Mouse (Mus musculus) WW6 (cell line): ENCODE results near the gene 4930412O13Rik.

Experiments used
- DNase-seq: peaks from one replicate; pipeline ENCODE4 v3.0.0-alpha.2; 2013; ENCODE audit warnings: low read depth, low spot score

The 4930412O13Rik gene

DNA sequence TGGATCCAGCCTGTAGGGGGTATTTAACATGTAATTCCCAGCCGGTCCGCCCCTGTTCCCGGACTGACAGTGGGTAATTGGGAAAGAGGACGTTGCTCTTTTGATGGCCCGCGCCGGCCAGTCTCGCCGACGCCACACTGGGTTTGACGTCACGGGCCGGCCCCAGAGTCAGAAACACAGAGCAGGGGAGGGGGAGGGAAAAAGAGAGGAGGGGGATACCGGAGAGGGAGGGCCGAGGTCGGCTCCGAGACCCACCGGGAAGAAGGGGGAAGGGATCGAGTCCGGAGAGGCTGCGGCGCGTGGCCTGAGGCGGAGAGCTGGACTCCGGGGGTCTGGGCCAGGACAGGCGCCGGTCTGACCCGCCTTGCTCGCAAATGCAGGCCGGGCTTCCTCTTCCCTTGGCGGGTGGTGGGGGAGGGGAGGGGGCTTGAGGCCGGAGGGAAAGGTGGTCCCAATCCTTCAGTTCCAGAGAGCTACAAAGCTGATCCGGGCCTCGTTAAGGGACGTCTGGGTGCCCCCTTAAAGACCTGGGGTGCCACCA, at the start of gene 4930412O13Rik:
Gene 4930412O13Rik, plus strand, starts transcription at position 202 of the 541 bp plus-strand sequence.
- DNase-seq, result no peak

DNA sequence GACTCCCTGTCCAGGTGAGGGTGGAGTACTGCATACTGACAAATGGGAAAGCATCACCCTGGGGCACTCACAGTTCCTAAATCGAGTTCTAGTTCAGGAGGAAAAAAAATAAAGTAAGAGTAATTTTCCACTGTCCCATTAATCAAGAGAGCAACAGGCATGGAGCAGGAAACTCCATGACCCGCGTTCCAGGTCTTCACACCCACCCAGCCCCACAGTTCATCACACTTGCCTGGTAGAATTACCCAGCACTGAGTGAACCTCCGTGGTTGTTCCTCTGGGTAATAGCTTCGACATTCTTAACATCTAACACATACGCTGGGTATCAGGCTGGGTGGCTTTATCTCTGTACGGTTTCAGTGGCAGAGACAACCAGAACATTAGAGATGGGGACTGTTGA, 47.3 kb upstream of the 4930412O13Rik start:
- no peak for DNase-seq

DNA sequence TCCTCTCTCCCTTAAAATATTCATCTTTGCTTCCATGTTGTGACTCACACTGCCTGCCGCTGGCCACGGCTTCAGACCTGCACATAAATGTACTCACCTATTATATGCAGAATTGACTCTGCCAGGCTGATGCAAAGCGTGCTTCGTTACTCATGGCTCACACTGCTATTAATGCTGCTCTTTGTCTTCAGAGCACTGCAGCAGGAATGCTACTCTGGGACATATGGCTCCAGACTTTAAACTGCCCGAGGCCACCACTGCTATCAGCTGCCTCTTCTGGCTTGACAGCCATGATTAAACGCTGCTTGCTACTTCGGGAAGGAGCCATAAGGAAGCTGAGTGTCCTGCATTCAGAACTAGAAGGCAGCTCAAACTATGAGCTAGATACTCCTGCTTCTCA, 45.9 kb upstream of the 4930412O13Rik start:
- no peak for DNase-seq

DNA sequence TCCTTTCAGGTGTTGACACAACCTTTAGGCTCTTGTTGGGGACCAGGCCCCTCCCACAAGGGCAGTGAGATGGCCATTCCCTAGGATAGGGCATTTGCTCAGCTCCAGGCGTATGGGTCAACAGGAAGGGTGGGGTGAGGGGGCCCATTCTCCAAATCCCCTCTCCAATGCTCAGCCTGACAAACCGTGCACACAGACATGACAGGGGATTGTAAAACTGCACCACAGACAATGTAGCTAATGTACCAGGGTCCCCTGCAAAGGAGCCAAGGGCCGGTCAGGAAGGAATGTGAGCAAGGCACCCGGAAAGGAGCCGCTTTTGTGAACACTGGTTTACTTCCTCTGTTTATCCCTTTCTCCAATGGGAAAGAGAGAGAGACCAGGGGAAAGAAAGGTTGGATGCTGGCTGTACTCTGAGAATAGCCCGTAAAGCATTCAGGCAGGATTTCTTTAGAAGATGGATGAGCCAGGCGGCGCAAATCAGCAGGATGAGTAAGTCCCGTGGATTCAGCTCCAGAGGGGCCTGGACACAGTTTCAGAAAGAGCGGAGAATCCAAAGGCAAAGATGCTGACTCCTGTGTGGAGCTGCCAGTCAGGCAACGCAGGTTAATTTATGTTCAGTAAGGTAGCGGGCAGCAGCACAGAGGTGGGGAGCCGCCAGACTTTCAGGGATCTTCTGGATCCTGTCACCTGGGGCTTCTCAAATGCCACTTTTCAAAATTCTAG, 28.0 kb upstream of the 4930412O13Rik start:
- DNase-seq, result no peak

DNA sequence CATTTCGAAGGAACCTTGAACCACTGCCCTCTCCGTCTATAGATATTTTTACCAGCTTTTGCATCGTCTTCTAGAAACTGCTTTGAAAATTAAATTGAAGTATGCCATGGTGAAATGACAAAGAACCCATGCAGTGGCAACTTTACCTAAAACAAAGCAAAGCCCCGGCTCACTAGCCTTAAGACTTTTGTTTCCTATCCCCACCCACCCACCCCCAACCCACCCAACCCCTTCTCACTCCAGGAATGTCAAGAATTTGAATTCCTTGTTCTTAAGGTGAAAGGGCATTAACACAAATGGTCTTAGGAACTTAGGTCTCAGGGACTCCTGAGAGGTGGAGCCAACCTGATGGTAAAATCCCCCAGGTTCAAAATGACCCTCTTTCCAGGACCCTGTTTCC, 25.2 kb upstream of the 4930412O13Rik start:
- DNase-seq, result no peak

DNA sequence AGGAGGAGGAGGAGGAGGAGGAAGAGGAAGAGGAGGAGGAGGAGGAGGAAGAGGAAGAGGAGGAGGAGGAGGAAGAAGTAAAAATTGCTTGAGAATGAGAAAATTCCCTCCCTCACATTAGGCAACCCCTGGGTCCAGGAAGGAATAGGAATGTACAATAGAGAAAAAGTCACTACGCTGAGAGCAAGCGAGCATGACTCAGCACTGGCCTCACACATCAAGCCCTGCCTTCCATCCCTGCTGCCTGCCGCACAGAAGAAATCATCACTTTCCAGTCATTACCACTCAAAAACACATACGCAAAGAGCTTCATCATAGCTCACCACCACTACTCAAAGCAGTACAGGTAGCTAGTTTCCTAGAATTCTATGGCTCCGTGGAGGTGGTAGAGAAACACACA, 20.4 kb upstream of the 4930412O13Rik start:
- no peak for DNase-seq

DNA sequence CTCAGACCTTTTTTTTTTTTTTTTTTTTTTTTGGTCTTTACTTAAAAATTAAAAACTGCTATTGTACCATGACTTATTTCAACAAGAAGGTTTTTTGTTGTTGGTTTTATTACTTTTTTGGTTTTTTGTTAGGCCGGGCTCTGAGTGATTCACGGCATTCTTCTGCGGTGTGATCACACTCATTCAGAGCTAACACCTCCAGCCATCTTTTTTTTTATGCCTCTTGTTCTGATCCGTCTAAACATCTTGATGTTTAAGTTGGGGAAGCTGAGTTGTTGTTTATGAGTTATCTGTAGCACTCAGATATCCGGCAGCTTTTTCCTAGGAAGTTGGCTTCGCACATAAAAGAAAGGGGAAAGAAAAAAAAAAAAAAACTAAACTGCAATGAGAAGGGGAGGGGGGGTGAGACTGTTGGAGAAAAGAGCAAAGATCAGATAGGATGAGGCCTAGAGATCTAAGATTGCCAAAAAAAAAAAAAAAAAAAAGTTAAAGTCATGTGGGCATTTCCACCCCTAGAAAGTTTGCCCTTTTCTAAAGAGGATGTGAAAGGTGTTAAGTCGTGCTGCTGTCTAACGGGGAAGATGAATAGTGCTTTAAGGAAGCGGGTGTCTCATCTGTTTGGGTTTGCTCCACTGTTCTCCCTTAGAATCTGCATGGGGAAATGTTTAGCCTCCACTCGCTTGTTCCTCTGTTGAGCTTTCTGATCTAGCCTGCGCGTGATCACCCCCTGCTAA, 13.8 kb upstream of the 4930412O13Rik start:
- no peak for DNase-seq

DNA sequence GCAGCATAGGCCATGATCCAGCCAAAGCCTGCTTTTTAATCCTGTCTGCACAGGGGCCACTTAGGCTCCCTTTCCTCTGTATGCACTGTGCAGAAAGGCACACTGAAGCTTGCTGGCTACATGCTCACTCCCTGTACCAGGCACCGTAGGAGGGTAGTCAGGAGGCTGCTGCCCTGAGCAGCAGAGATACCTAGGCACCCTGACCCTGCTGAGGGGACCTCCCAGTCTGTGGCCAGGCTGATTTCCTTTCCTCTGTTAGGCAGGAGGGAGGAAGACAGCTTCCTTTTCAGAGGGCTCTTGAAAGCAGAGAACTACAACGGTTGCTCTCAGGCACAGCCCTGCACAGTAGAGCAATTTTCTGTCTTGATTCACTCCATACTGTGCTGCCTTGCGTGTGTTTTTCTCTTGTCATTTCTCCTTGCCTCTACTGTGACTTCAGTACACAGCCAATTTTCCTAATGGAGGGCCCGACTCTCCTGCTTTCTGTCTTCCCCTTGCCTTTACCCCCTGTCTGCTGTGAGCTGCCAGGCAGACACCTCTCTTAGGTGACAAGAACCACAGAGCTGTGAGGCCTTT, 9.8 kb upstream of the 4930412O13Rik start:
- DNase-seq, result no peak

DNA sequence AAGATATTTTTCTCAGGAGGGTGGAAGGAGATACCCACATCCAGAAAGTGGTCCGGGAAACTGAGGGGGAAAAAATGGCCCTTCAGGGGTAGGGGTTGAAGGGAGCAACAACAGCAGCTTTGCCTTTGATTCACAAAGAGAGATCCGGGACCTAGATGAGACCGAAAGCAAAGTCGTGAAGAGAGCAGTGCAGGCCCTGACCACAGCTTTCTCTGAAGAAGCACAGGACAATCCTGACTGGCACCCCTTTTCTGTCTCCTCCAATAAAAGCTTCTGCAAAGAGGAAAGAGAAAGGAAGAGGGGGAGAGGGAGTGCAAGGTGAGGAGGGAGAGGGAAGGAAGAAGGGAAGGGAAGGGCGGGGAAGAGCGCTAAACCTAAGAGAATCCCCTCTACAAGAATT, 9.3 kb upstream of the 4930412O13Rik start:
- no peak for DNase-seq

DNA sequence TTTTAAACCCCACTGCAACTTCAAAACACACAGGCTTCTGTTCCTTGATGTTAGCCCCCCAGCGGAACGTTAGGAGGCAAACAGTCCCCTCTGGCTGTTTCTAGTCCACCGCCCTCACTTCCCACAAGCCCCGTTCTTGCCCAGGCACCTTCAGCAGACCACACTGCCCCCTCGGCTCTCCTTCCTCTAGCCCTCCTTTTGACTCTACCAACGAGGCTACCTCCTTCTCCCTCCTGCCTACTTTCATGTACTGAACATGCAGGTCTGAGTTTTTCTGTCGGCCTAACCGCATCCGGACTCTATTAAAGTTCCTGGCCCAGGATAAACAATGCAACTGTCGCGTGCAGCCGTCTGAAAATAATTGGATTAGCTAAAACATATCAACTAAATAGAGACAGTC, 8.4 kb upstream of the 4930412O13Rik start:
- no peak for DNase-seq

DNA sequence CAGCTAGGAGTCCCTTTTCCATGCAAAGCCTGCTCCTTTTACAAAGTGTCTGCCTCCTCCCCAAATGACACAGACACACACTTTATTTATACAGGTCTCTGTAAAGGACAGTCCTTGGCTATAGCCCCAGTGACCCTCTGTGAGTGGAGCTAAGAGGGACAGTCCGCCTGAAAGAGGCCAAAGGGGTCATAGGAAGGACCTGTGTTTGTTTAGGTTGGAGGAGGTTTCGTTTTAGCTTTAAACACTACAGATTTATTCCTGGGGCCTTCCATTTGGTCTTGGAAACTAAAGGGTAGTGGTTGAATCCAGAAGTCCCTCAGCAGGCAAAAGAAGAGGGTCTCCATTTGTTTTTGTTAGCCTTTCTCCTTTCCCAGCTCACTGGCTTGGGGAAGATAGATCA, 7.3 kb upstream of the 4930412O13Rik start:
- DNase-seq, result no peak

DNA sequence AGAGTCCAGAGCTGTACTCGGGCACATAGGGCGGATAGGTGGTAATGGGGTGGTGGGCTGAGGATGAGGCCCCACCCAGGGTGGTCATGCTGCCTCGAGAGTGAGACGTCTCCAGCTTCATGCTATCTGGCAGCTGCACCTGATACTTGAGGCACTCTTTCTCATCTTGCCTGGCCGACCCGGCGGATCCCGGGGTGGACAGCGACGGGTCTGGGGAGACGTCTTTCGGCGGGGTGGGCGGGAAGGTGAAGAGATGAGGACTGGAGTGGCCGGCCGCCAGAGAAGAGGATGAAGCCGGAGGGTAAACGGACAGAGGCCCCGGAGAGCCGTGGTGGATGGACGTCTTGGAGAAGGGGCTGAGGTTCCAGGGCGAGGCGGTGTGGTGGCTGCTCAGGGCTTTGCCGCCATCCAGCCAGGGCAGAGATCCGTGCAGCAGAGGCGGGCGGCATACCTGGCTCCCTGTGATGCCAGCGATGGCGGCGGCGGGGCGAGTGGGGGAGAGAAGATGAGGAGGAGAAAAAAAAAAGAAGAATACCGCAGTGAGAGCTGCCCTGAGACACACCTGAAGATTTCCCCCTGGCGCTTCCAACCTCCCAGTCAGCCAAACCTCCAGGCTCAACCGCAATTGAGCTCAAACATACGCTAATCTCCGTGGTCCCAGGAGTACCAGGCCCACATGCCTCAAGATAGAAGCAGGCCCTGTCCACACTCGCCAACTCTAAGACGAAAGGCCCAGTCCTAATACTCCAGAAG, 6.4 kb upstream of the 4930412O13Rik start:
- no peak for DNase-seq

DNA sequence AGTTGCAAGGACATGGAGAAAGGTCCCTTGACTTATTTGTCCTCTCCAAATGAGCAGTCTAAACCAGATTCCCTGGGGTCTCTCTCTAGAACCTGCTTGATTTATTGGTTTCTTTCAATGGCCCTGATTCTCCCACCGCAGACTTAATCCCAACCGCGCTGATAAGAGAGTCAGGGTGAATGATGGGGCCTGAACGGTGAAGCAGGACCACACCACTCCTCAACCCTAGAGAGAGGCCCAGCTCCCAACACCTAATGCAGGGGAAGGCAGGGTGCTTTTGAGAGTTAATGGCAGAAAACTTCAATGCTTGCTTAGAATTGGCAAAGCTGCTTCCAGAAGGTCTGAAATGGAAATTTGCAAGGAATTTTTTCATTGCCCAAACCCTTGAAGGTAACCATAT, 5.8 kb upstream of the 4930412O13Rik start:
- no peak for DNase-seq

DNA sequence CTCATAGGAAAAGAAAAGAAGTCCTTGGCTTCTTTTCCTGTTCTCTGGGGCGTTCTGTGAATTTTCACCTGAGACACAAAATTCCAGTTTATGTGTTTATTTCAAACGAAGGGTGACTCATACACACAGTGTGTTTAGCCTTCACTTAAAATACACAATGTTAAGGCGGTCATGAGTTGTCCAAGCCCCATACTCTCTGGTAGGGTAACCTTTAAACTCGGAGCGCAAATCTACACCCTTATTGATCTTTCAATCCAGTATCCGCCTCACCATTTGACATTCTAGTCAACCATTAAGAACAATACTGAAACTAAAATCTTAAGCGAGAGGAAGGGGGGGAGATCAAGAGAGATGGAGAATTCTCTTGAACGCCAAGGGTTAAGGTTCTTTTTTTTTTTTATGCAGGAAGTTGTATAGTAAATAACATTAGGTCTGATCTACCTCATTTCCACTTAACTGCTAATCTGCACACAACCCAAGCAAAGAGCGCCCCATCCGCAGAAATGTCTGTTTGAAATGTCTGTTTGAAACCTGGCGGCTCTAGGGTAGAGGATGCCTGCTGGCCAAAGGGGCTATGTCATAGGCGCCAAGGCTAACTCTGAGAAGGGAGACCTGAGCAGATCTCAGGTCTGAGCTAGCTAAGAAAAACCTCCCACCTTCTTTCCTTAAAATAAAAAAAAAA, 5.2 kb upstream of the 4930412O13Rik start:
- no peak for DNase-seq

DNA sequence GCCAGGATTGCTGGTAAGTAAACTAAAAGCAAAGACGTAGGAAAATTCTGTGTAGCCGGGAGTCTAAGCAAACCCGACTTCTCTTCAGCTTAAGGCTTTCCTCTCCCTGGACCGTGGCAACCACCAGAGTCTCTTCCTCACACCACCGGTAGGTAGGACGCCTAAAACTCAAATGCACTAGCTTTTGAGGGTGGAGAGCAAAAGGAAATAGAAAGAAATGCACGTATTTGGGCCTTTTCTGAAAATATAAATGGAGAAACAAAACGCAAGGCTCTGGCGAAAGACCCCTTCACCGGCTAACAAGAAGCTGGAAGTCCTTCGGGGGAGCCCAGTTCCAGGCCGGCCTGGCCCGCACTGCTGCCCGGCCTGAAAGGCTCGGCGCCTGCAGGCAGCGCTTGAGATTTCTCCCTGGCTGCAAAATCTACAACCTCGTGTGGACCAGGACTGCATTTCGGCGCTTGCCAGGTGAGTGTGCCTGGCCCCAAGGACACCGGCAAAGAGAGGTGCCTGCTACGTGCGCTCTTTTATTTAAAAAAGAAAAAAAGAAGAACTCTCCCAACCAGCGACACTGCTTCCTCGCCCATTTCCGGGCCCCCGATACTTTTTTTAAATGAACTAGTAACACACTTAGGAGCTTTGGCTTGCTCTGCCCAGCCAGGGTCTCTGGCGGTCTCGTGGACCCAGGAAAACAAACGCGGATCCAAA, 4.3 kb upstream of the 4930412O13Rik start:
- DNase-seq, result no peak

DNA sequence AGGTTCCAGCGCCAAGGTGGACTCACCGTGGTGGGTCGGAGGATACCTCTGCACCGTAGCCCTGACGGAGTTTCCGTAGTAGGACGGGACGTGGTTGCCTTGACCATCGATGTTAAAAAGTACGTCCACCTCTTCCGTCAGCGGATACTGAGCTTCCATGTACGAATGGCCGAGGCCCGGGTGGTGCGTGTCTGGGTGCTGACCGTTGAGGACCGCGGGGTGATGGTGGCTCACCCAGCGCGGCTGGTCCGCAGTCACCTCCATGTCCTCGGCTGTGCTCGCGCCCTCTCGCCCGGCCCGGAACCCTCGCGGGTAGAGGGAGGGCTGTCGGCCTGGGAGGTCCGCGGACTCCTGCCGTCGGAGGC, 3.7 kb upstream of the 4930412O13Rik start:
- no peak for DNase-seq

DNA sequence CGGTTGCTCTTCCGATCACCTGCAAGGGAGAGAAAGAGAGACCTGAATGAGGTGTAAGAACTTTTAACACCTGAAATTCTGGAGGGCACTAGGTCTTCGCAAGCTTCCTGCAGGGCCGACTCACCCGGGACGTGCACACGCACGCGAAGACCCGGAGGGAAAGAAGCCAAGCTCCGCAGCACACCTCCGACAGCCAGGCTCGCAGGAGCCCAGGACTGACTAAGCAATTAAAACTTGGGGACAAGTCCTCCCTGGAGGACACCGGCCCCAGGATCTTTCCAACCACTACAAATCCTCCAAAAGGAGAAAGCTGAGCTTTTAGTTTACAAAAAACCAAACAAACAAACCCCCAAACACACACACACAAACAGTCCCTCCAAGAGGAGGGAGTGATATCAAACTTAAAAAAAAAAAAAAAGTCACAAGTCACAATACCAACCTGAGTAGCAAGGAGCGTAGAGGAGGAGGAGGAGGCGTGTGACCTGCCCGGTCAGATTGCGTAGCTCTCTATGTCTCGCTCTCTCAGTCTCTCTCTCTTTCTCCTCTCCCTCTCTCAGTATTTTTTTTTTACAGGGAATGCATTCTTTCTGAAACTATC, 3.0 kb upstream of the 4930412O13Rik start:
- no peak for DNase-seq

DNA sequence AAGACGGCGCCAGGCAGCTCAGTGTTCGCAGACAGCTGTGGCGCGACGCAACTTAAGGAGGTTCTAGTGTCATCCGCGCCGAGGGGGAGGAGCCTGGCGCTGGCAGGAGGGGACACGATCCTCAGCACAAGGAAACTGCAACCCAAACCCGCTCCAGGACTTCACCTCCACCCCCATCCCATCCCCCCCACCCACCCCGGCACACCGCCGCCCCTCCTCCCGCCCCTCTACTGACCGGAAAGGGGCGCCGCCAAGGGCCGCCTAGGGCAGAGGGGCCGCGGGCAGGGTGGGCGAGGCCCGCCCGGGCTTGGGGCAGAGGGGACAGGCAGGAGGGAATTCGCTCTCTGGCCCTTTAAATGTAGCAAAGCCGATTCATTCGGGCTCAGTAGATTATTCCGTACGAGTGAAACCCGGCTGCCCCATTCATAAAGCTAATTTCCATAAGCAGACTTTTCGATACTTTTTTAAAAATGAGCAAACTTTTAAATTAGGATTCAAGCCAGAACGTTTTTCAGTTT, 2.4 kb upstream of the 4930412O13Rik start:
- DNase-seq, result no peak

DNA sequence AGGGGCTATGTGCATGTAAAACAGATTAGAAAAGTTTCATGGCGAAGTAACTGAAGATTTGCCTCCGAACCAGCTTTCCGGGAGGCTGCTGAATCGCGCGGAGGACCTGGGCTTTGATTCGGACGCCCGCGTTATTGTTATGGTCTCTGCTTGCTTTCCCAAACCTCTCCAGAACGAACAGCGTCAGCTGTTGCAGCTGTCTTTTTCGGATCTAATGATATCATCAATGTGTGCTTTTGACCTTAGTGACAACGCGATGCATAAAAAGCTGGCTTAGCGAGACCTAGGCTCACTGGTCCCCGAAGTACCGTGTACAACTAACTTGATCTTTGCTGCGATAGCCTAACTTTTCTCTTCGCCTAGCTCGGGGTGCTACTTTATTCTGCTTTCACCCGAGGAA, 2.0 kb upstream of the 4930412O13Rik start:
- no peak for DNase-seq

DNA sequence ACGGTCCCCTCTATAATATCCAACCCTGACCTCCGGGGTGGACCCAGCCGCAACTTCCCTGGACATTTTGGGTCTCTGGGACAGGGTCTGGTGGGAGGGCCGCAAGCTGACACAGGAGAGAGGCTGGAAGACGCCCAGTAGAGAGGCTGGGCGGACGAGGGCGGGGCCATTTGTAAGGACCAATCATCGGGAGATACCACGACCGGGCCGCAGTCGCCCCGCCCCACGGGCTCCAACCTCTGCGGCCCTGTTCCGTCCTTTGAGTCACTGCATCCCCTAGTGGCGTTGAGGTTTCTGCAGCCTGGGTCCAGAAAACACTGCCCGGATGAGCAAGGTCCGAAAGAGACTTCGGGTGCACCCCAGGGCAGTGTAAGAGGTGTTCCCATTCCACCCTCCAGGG, 1.6 kb upstream of the 4930412O13Rik start:
- peak; percentile 95 for DNase-seq
